Mouse (Mus musculus): ENCODE measurements around the gene Ager.

Ager gene

DNA sequence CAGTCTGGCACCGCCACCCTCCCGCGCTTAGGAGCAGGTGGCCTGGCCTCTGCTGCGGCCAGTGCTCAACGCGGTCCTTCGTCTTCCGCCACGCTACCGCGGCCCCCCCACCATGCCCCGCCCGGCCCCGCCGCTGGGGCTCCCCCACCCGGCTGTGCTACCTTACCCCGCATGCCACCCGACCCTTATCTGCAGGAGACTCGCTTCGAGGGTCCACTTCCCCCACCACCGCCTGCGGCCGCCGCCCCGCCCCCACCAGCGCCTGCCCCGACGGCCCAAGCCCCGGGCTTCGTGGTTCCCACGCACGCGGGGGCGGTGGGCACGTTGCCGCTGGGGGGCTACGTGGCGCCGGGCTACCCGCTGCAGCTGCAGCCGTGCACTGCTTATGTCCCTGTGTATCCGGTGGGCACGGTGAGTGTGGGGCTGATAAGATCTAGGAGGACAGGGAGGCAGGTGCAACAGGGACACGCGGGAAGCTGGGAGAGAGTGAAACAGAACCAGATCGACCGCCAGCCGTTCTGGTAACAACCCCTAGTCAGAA is 33.2 kb downstream of the Ager start:
- DNase-seq (ENCODE audit: low read depth, low spot score) = no peak

- DNase-seq (ENCODE audit: low read depth, low spot score) = no peak
These were observed 34.0 kb downstream of the Ager start for GRCm38 (mm10) chr17:34631647-34632046.

DNA sequence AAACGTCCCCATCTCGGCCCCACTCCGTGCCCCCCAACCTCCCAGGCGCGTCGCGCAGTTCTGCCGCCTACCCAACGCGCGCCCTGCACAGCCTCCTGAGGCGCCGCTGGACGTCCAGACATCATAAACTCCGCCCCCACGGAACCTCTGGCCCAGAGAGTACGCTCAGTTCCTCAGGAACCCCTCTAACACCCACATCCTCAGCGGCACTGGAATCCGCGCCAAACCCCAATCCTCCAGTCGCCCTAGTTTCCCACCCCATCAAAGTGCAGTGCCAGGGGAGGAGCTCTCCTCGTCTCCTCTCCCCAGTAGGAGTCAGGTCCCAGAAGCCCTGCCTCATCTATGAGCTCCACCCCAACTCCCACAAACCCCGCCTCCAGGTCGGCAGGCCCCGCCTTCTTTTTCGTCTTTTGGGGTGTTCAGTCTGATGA is 34.6 kb downstream of the Ager start:
- no peak for DNase-seq (ENCODE audit: low read depth, low spot score)

GRCm38 (mm10) chr17:34635671-34636070 is 38.0 kb downstream of the Ager start:
- no peak for DNase-seq (ENCODE audit: low read depth, low spot score)

DNA sequence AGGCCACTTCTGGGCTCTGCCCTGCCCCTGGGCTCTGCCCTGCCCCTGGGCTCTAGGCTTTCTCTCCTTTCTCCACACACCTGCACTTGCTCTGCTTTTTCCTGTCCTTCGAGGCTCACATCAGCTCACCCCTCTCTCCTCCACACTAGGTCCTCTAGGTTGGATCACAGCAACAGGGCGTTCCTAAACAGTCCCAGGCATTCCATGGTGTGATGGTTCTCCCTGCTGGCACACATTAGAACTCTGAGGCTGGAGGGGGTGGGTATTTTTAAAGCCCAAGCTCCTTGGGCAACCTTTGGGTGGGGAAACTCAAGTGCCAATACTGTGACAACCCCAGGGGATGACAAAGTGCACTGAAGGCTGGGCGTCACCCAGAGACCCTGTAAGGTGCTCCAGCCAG is 39.8 kb downstream of the Ager start:
- no peak for DNase-seq (ENCODE audit: low read depth, low spot score)

- DNase-seq (ENCODE audit: low read depth, low spot score) = no peak
These were observed 42.0 kb downstream of the Ager start for GRCm38 (mm10) chr17:34639461-34640255.

DNA sequence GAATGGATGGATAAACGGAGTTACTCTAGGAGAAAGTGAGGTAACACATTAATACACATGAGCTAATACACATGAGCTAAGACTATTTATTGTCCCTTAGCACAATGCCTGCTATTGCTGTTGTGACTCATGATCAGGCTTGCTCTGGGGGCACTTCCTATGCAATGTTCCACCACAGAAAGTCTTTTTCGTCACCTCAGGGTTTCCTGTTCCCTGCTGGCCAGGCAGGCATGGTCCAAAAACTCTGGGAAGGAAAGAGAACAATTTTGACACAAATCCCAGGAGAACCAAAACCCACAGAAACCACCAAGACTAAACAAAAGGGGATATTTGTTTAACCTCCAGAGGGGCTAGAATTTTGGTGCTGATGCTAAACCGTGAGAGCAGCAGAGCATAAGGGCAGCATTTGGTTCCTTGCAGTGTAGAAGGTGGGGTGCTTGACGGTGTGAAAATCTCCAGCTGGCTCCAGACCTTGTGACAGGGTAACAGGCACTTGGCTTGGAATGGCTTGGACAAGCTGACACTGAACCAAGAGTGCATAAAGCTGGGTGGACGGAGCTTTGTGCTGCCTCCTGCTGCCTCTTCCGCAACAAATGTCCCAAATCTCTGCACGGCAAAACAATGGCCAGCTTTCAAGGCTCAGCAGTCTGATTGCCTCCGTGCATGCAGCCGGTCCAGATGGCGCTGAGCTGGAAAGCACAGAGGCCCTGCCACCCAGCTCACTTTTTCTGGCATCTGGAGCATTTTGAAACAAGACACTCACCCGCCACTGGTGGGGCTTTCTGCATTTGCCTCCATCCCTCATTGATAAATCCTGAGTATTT is 43.3 kb downstream of the Ager start:
- DNase-seq (ENCODE audit: low read depth, low spot score) = no peak

DNA sequence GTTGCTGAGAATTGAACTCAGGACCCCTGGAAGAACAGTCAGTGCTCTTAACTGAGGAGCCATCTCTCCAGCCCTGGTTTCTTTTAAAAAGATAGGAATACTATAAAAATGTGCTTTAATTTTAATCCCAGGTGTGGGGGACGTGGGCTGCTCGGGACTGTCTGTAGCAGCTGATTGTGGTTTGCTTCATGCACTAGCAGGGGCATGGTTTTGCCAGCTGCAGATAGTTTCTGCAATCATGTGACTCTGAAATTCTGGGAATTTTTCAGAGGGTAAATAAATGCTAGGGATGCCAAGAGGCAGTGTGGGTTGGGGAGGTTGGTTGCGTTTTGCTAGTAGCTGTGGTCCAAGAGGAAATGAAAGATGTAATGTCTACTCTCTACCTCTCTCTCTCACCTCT is 44.3 kb downstream of the Ager start:
- DNase-seq (ENCODE audit: low read depth, low spot score) = no peak

DNA sequence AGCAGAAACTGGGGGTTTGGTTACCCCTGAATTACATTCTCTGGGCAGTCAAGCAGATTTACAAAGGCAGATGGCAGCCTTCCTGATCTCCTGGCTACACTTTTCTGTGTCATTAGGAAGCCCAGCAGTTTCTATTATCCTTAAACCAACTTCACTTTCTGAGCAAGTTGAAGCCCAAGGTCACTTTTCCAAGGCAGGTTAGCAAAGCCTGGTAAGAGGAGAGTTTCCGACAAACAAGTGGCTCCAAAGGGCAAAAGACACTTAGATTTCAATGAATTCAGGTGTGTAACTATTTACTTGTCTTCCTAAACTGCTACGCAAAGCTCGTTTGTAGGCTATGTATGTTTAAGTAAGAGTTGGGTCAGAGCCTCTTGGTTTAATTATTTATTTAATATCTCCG is 45.7 kb downstream of the Ager start:
- no peak for DNase-seq (ENCODE audit: low read depth, low spot score)

DNA sequence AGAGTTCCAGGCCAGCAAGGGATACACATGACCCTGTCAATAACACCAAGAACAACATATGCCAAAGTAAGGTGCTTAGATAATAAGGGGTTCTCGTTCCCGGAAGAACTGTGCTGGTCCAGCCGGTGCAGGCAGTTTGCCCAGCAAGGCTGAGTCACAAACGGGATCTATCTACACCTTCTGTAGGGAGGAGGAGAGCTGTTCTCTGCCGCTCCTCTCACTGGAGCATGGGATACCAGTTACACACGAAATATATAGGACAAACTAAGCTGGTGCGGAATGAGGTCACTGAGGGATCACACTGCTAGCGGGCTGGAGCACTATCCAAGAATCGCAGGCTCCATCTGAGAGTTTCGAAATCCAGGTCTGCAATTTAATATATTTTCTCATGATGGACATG is 46.3 kb downstream of the Ager start:
- DNase-seq (ENCODE audit: low read depth, low spot score) = no peak

DNA sequence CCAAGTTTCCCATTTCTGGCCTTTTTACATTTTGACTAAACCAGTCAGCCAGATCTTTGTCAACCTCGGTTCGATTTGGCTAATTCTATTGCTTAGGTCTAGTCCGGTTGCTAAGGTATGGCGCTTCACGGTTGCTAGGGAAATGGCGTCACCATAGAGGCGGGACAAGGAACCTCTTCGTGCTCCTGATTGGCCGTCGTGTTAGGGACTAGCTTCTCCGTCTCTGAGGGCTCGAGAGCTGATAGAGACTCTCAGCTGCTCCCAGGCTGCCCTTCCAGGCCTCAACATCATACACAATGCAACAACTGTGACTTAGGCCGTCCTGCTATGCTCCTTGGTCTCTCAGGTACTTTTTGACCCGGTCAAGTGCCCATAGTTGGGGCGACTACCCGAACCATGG is 46.9 kb downstream of the Ager start, which contains the start of gene Fkbpl:
Gene Fkbpl, plus strand, starts transcription at position 157 of the 400 bp plus-strand sequence.
- peak; percentile 95 for DNase-seq (ENCODE audit: low read depth, low spot score)

GRCm38 (mm10) chr17:34645256-34645829 is 47.7 kb downstream of the Ager start:
- no peak for DNase-seq (ENCODE audit: low read depth, low spot score)

GRCm38 (mm10) chr17:34645831-34646511 is 48.3 kb downstream of the Ager start:
- no peak for DNase-seq (ENCODE audit: low read depth, low spot score)

DNA sequence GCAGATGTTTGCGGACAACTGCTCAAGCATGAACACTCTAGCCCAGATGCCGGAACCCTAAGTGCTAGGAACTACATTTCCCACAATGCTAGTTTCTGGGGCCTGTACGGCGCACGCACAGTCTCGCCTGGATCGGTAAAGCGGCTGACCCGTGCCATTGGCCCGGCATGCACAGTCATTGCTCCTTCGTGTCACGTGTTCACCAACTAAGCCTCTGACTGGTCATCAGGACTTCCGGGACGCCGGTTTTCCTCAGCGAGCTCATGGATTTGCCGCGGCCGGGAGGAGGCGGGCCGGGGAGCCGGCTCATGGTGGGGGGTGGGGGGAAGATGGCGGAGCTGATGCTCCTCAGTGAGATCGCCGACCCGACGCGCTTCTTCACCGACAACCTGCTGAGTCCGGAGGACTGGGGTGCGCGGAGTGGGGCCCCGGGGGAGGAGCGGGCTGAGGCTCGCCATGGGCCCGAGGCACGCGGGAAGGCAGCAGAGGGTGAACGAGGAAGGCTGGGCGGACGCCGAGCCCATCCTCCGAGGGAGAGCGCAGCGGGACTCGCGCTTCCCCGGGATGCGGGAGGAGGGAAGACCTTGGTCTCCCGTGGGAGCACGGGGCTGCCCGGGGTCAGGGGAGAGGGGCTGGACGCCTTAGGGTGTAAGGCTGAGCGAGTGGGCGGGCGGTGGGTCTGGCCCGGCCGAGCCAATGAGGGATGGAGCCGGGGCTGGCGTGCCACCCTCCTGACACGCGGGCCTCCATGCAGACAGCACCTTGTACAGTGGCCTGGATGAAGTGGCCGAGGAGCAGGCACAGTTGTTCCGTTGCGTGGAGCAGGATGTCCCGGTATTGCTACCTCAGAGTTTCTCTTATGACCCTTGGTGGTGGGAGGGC is 49.5 kb downstream of the Ager start, which contains the start of gene Atf6b:
Gene Atf6b, plus strand, starts transcription at position 241 of the 882 bp plus-strand sequence.
- peak; percentile 97 for DNase-seq (ENCODE audit: low read depth, low spot score)

DNA sequence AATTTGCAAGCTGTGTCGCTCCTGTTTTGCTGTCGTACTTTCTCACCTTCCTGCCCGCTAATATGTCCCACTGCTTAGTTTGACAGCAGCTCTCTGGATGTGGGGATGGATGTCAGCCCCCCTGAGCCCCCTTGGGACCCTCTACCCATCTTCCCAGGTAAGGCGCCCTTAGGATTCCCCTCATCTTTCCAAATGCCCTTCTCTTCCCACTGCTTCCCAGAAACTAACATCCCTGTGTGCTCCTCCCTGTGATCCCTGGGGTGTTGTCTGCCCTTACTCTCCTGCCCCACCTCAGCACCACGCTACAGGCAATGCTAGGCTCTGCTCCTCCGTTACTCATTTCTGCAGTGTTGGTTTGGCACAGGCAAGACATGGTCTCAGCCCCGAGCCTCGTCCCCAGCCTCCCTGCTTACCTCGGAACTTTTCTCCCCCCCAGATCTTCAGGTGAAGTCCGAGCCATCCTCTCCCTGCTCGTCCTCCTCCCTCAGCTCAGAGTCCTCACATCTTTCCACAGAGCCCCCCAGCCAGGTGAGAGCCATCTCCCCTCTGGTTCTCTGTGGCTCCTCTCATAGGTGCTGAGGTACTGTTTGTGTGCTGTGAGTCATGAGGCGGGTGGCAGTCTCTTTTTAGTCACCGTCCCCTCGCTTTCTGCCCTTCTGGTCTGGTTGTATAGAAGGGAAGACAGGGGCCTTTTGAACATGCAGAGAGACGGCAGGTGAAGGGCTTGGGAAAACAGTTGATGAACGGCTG is 50.7 kb downstream of the Ager start:
- no peak for DNase-seq (ENCODE audit: low read depth, low spot score)

- no peak for DNase-seq (ENCODE audit: low read depth, low spot score)
These were observed 51.6 kb downstream of the Ager start for GRCm38 (mm10) chr17:34649106-34649864.

All from brain, embryonic 18.5 days (tissue).